Mouse (Mus musculus): Measurements from ENCODE around the gene Map2k4. TPM values are rescaled to one million over a fixed set of nuclear protein-coding genes. Genes with fewer than 3 reads are reported as not detected.

Gene Map2k4
- polyA plus RNA-seq, 1 experiment from 2014 or later: 69.8 TPM

MicroRNA genes within 50 kb of the gene (microRNA counts, 519-probe panel; counts per million panel counts)
- not detected for microRNA mmu-miR-744

Small RNA genes within 50 kb of the gene (microRNA-seq; reads per million reads assigned to microRNA genes)
- gene Mir744: 9,815 reads per million, percentile 94 among the genes with 10 or more reads in this experiment

Other genes with a start within 250 kb of the Map2k4 start
- 17.5 and 17.8 TPM in 2 replicates for gene Zkscan6, start 18.9 kb upstream of the Map2k4 start, polyA plus RNA-seq (2016; fragmentation: Nextera tagmentation; extraction: Ambion mirVana)

Measured in midbrain, embryonic 12.5 days (tissue).